Mouse (Mus musculus): ENCODE measurements around the gene Lce1m.

- TF ChIP-seq CTCF (IDR thresholded peaks at IDR 0.05; ENCODE audit: extremely low read depth, insufficient read length, insufficient replicate concordance, low read depth, low read length) (no peak), POLR2A (IDR thresholded peaks at IDR 0.05; ENCODE audit: low read depth, low read length) (no peak)
Measured at GRCm38 (mm10) chr3:93018960-93019359, at the start of gene Lce1m.
